Mouse (Mus musculus) C2C12 (cell line): ENCODE results near the gene Rassf3. TPM values are rescaled to one million over a fixed set of nuclear protein-coding genes. Genes with fewer than 3 reads are reported as not detected.

ENCODE experiments used
- H3K27me3 ChIP-seq: one replicate; pipeline ENCODE4 v1.6.1; 2011; ENCODE audit not compliant: control insufficient read depth, insufficient read depth, insufficient read length
- H3K36me3 ChIP-seq: one replicate; pipeline ENCODE4 v1.6.1; 2011; ENCODE audit not compliant: control insufficient read depth, insufficient read depth
- H3K4me3 ChIP-seq: one replicate; pipeline ENCODE4 v1.5.1; 2011; ENCODE audit warnings: mild to moderate bottlenecking, control low read depth; ENCODE audit not compliant: poor library complexity, insufficient read depth, severe bottlenecking
- H3K79me2 ChIP-seq: one replicate; pipeline ENCODE4 v1.6.1; 2011; ENCODE audit not compliant: control insufficient read depth, insufficient read depth
- H3K79me3 ChIP-seq: one replicate; pipeline ENCODE4 v1.6.1; 2011; ENCODE audit warnings: low read depth, control low read depth
- H3ac ChIP-seq: one replicate; pipeline ENCODE3; 2011; ENCODE audit warnings: low read depth; ENCODE audit not compliant: control insufficient read depth, insufficient read length
- CEBPB ChIP-seq: IDR thresholded peaks from one replicate; pipeline ENCODE4 v1.6.1; 2011; ENCODE audit warnings: low read depth, mild to moderate bottlenecking, control low read depth, moderate library complexity
- CTCF ChIP-seq: IDR thresholded peaks from one replicate; pipeline ENCODE4 v1.5.1; 2011; ENCODE audit not compliant: control insufficient read depth, insufficient read depth, insufficient read length
- FOSL1 ChIP-seq: IDR thresholded peaks from one replicate; pipeline ENCODE4 v1.8.0; 2011; ENCODE audit warnings: mild to moderate bottlenecking, low read length; ENCODE audit not compliant: poor library complexity, insufficient read depth, severe bottlenecking
- MAX ChIP-seq: IDR thresholded peaks from one replicate; pipeline ENCODE4 v1.6.1; 2011; ENCODE audit warnings: mild to moderate bottlenecking, control low read depth
- MYOD1 ChIP-seq: IDR thresholded peaks from one replicate; pipeline ENCODE4 v1.6.1; 2011; ENCODE audit warnings: low read depth; ENCODE audit not compliant: control insufficient read depth, insufficient read length
- MYOG ChIP-seq: IDR thresholded peaks from one replicate; pipeline ENCODE4 v1.6.1; 2011; ENCODE audit not compliant: control insufficient read depth, insufficient read length; ENCODE audit errors: extremely low read depth
- USF1 ChIP-seq: IDR thresholded peaks from one replicate; pipeline ENCODE4 v1.6.1; 2011; ENCODE audit warnings: low read depth, mild to moderate bottlenecking, control low read depth, moderate library complexity
- polyA plus RNA-seq: library from polyadenylated mRNA; unstranded; fragments of >200 nt; fragmentation: generic; extraction: Trizol; gene quantifications from one replicate; pipeline ENCODE4 v1.2.1, GENCODE M21; 2012; ENCODE audit warnings: missing spikeins

The Rassf3 gene
- polyA plus RNA-seq, 1 experiment: 8.9 TPM

- no peaks in the 10 kb centered on the region for H3K79me3 ChIP-seq
- no peak overlapping the region for H3K4me3 ChIP-seq
- H3K79me2 ChIP-seq: no peaks in the 10 kb centered on the region
- H3K36me3 ChIP-seq: no peaks in the 10 kb centered on the region
- H3K27me3 ChIP-seq: no peaks in the 10 kb centered on the region
- no peak overlapping the region for H3ac ChIP-seq
- no peak for TF ChIP-seq CTCF
Observed at GRCm38 (mm10) chr10:121424455-121424854, 51.7 kb downstream of the Rassf3 start.

GRCm38 (mm10) chr10:121423541-121424349 is 52.4 kb downstream of the Rassf3 start:
- TF ChIP-seq MAX (no peak), MYOG (no peak), CEBPB (no peak), FOSL1 (no peak), MYOD1 (no peak), USF1 (no peak)
- H3K27me3 ChIP-seq: no peaks in the 10 kb centered on the region
- no peak overlapping the region for H3K4me3 ChIP-seq
- no peaks in the 10 kb centered on the region for H3K36me3 ChIP-seq
- H3K79me3 ChIP-seq: no peaks in the 10 kb centered on the region
- H3K79me2 ChIP-seq: no peaks in the 10 kb centered on the region
- H3ac ChIP-seq: no peak overlapping the region

GRCm38 (mm10) chr10:121422294-121422693 is 53.9 kb downstream of the Rassf3 start:
- no peaks in the 10 kb centered on the region for H3K27me3 ChIP-seq
- no peaks in the 10 kb centered on the region for H3K79me3 ChIP-seq
- TF ChIP-seq MYOD1 (no peak), MYOG (no peak), CTCF (no peak), MAX (no peak), USF1 (no peak)
- no peak overlapping the region for H3ac ChIP-seq
- H3K4me3 ChIP-seq: no peak overlapping the region
- H3K36me3 ChIP-seq: no peaks in the 10 kb centered on the region
- H3K79me2 ChIP-seq: no peaks in the 10 kb centered on the region

- Histone ChIP-seq H3K27me3 (no peaks in the 10 kb centered on the region), H3K4me3 (no peak overlapping the region), H3ac (no peak overlapping the region), H3K36me3 (no peaks in the 10 kb centered on the region), H3K79me2 (no peaks in the 10 kb centered on the region), H3K79me3 (no peaks in the 10 kb centered on the region)
- no peak for TF ChIP-seq CTCF
- TF ChIP-seq MYOG: no peak
- TF ChIP-seq MAX: no peak
- TF ChIP-seq MYOD1: no peak
- no peak for TF ChIP-seq USF1
- no peak for TF ChIP-seq CEBPB
- no peak for TF ChIP-seq FOSL1
Observed at GRCm38 (mm10) chr10:121421657-121422290, 54.4 kb downstream of the Rassf3 start.

- Histone ChIP-seq H3K36me3 (no peaks in the 10 kb centered on the region), H3K79me2 (no peaks in the 10 kb centered on the region)
Observed at GRCm38 (mm10) chr10:121421023-121421422, 55.1 kb downstream of the Rassf3 start.

GRCm38 (mm10) chr10:121419640-121420470 is 56.3 kb downstream of the Rassf3 start:
- no peak overlapping the region for H3ac ChIP-seq
- H3K4me3 ChIP-seq: no peak overlapping the region
- TF ChIP-seq CTCF (no peak), FOSL1 (no peak), CEBPB (no peak), MYOD1 (no peak), USF1 (no peak), MYOG (no peak), MAX (no peak)

More at GRCm38 (mm10) chr10:121421023-121421422, 55.1 kb downstream of the Rassf3 start:
- no peak overlapping the region for H3ac ChIP-seq
- H3K79me3 ChIP-seq: no peaks in the 10 kb centered on the region
- TF ChIP-seq CTCF (no peak), MAX (no peak), CEBPB (no peak), FOSL1 (no peak), USF1 (no peak), MYOG (no peak), MYOD1 (no peak)
- no peak overlapping the region for H3K4me3 ChIP-seq
- no peaks in the 10 kb centered on the region for H3K27me3 ChIP-seq

More at GRCm38 (mm10) chr10:121419640-121420470, 56.3 kb downstream of the Rassf3 start:
- Histone ChIP-seq H3K27me3 (no peaks in the 10 kb centered on the region), H3K79me2 (no peaks in the 10 kb centered on the region), H3K36me3 (no peaks in the 10 kb centered on the region), H3K79me3 (no peaks in the 10 kb centered on the region)
